Mouse (Mus musculus) forebrain, embryonic 13.5 days (tissue): ENCODE measurements around the gene Chuk. TPM values are rescaled to one million over a fixed set of nuclear protein-coding genes. Genes with fewer than 3 reads are reported as not detected.

ENCODE experiments used
- ATAC-seq: fragments of 200-750 bp; cut with Nextera tagmentation; 2 replicates; pipeline ENCODE4 v1.8.0; 2017
- H3K27ac ChIP-seq: fragments of 300-500 bp; sonication (generic); 2 replicates; pipeline ENCODE4 v1.5.1; 2015; ENCODE audit warnings: inconsistent platforms, mild to moderate bottlenecking, moderate library complexity
- H3K27me3 ChIP-seq: fragments of 300-500 bp; sonication (generic); 2 replicates; pipeline ENCODE4 v1.6.1; 2015; ENCODE audit warnings: mild to moderate bottlenecking, inconsistent platforms
- H3K36me3 ChIP-seq: fragments of 300-500 bp; sonication (generic); 2 replicates; pipeline ENCODE4 v1.6.1; 2015; ENCODE audit warnings: mild to moderate bottlenecking, inconsistent platforms; ENCODE audit not compliant: poor library complexity, severe bottlenecking
- H3K4me1 ChIP-seq: fragments of 300-500 bp; sonication (generic); 2 replicates; pipeline ENCODE4 v1.6.1; 2015; ENCODE audit warnings: inconsistent platforms
- H3K4me2 ChIP-seq: fragments of 300-500 bp; sonication (generic); 2 replicates; pipeline ENCODE4 v1.6.1; 2015; ENCODE audit warnings: inconsistent platforms, mild to moderate bottlenecking, moderate library complexity
- H3K4me3 ChIP-seq: fragments of 300-500 bp; sonication (generic); 2 replicates; pipeline ENCODE4 v1.5.1; 2015; ENCODE audit warnings: mild to moderate bottlenecking, inconsistent platforms
- H3K9ac ChIP-seq: fragments of 300-500 bp; sonication (generic); 2 replicates; pipeline ENCODE4 v1.6.1; 2015; ENCODE audit warnings: mild to moderate bottlenecking, inconsistent platforms
- H3K9me3 ChIP-seq: fragments of 300-500 bp; sonication (generic); replicated peaks from 2 replicates; pipeline ENCODE4 v1.6.1; 2016; ENCODE audit warnings: inconsistent platforms
- WGBS: fragments of 180-500 bp; shearing (Covaris S2); methylation state at CpG from one replicate; pipeline ENCODE4 v1.1.7; 2015; 5-methylcytosine and 5-hydroxymethylcytosine counted together
- polyA plus RNA-seq: library from polyadenylated mRNA; unstranded; fragments of >200 nt; fragmentation: Nextera tagmentation; extraction: Ambion mirVana; gene quantifications from 2 replicates; pipeline ENCODE4 v1.2.1, GENCODE M21; 2015

Chuk gene
- polyA plus RNA-seq, 1 experiment from 2014 or later = 61.7 TPM

DNA sequence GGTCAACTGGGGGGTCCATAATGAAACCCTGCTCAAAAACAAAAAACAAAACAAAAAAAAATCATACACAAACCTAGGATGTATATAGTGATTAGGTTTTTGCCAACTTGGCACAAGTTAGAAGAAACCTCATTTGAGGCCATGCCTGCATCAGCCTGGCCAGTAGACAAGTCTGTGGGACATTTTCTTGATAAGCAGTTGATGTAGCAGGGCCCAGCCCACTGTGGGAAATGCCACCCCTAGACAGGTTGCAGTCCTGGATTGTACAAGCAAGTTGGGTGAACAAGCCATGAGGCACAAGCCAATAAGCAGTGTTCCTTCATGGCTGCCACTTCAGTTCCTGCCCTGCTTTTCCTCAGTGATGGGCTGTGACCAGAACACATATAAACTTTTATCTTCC, 6.4 kb downstream of the Chuk start:
- Histone ChIP-seq H3K4me1 (peaks cover 4% of the 10 kb centered on the region), H3K9ac (no peak overlapping the region), H3K27ac (no peak overlapping the region), H3K4me3 (no peak overlapping the region), H3K4me2 (no peak overlapping the region), H3K9me3 (no peaks in the 10 kb centered on the region), H3K27me3 (no peaks in the 10 kb centered on the region), H3K36me3 (peaks cover 45% of the 10 kb centered on the region)
- ATAC-seq = no peak

DNA sequence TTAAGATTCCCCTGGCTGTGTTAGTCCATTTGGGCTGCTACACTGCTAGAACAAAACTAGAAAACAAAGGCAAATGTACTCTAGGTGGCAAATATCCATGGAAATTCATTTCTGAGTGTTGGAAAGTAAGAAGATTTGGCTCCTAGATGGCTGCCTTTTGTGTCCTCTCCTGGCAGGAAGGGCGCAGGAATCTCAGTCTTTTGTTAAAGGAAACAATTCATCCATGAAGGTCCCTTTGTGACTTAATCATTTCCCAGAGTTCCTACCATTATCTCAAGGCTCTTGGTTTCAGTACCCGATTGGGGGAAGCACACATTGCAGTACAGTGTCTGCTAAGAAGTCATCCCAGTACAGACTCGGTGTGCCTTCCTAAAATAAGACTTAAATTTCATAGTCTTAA, 21.0 kb downstream of the Chuk start:
- H3K27me3 ChIP-seq = no peaks in the 10 kb centered on the region
- H3K27ac ChIP-seq = no peak overlapping the region
- WGBS = 6% methylated on average over 3 of the region's 3 CpGs
- no peak overlapping the region for H3K4me3 ChIP-seq
- ATAC-seq = no peak
- no peaks in the 10 kb centered on the region for H3K9me3 ChIP-seq
- H3K36me3 ChIP-seq = peaks cover 66% of the 10 kb centered on the region
- H3K4me2 ChIP-seq = no peak overlapping the region
- no peaks in the 10 kb centered on the region for H3K4me1 ChIP-seq
- H3K9ac ChIP-seq = no peak overlapping the region

DNA sequence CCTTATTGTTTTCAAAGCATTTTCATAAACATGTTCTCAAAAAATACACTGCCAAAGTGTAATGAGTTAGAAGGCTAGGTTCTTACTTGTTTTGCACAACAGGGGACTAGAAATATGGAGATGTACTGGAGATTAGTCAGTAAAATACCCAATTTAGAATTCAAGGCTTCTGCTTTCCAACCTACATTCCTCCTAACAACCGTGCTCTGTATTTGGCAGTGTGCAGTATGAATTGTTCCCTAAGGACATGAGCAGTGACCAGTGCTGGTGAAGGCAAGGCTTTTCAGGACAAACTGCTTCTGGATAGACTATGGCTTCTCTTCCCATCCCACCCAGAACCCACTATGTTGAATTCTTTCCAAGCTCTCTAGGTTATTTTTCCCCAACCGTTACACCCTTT, 26.4 kb downstream of the Chuk start:
- ATAC-seq = no peak
- WGBS = 100% methylated on average over 2 of the region's 2 CpGs
- H3K36me3 ChIP-seq = peaks cover 79% of the 10 kb centered on the region
- H3K9me3 ChIP-seq = no peaks in the 10 kb centered on the region
- no peaks in the 10 kb centered on the region for H3K4me1 ChIP-seq
- no peak overlapping the region for H3K4me3 ChIP-seq
- H3K27me3 ChIP-seq = no peaks in the 10 kb centered on the region
- no peak overlapping the region for H3K4me2 ChIP-seq
- H3K9ac ChIP-seq = no peak overlapping the region
- H3K27ac ChIP-seq = no peak overlapping the region

DNA sequence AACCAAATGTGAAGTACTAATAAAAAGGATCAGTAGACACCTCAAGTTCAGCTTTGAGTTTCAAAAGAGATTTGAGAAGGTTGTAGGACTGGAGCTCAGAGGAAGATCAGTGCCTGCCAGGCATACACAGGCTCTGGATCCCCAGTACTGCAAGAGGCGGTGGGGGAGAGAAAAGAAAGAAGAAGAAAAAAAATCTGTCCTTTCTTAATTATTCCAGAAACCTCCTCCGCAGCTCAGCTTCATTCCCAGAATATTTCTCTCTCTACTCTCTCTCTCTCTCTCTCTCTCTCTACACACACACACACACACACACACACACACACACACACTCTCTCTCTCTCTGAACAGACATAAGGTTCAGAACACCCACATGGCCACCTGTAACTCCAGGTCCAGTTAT, 27.3 kb downstream of the Chuk start:
- ATAC-seq = no peak
- Histone ChIP-seq H3K4me2 (no peak overlapping the region), H3K36me3 (peaks cover 82% of the 10 kb centered on the region), H3K27ac (no peak overlapping the region), H3K9me3 (no peaks in the 10 kb centered on the region), H3K4me1 (no peaks in the 10 kb centered on the region), H3K9ac (no peak overlapping the region), H3K27me3 (no peaks in the 10 kb centered on the region), H3K4me3 (no peak overlapping the region)
- WGBS = 91% methylated on average over 2 of the region's 2 CpGs

DNA sequence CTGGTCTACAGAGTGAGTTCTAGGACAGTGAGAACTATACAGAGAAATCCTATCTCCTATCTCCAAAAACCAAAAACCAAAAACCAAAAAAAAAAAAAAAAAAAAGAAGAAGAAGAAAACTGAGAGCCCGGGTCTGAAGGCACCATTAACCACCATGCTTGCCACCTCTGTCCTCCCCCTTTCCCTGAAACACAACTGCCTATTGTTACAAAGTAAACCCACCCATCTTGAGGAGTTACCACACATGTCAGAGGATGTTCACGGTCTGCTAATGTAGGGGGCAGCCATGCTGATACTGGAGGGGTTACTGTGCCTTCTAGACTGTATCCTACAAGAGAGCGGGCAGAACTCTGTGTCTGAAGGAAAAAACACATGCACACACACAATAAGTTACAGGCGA, 30.3 kb downstream of the Chuk start:
- Histone ChIP-seq H3K36me3 (peaks cover 67% of the 10 kb centered on the region), H3K9ac (no peak overlapping the region), H3K27me3 (no peaks in the 10 kb centered on the region), H3K4me3 (no peak overlapping the region), H3K9me3 (no peaks in the 10 kb centered on the region), H3K27ac (no peak overlapping the region), H3K4me2 (no peak overlapping the region), H3K4me1 (no peaks in the 10 kb centered on the region)
- ATAC-seq = no peak
- WGBS = 86% methylated on average over 4 of the region's 4 CpGs

DNA sequence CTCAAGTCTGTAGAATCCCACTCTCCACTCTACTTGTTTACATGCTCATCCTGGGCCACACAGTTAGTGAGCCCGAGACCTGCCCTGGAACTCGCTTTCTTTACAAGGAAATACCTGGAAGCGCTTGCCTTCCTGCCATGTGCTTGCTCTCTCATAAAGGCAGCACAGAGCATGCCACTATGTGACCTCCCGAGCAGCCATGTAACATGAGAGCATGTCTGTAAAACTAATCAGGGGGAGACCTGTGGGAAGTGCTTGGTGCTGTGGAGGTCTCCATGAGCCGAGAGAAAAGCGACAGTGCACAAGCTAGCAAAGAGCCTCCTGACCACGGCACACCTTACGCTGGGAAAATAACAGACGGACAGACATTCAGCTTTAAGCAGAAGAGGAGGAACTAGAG, 30.8 kb downstream of the Chuk start:
- peaks cover 69% of the 10 kb centered on the region for H3K36me3 ChIP-seq

DNA sequence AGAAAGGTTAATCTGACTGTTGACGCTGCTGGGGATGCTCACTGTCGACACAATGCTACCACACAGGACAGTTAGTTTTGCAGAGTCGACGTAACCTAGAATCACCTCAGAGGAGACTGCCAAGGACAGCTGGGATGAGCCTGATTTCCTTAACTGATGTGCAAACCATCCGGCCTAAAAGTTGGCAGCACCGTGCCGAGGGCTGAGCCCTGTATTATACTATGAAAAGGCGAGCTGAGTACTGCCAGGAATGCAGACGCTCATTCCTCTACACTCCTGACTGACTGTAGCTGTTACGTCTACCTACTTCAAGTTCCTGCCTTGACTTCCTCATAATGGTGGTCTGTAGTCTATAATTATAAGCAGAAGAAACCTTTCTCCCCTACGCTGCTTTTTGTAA, 32.3 kb downstream of the Chuk start:
- Histone ChIP-seq H3K4me2 (no peak overlapping the region), H3K27ac (no peak overlapping the region), H3K9me3 (no peaks in the 10 kb centered on the region), H3K27me3 (no peaks in the 10 kb centered on the region), H3K36me3 (peaks cover 60% of the 10 kb centered on the region), H3K9ac (no peak overlapping the region), H3K4me1 (peaks cover 7% of the 10 kb centered on the region; the same call in 1 of the 2 replicates), H3K4me3 (no peak overlapping the region)
- ATAC-seq = no peak
- WGBS = 87% methylated on average over 11 of the region's 11 CpGs

More for the DNA sequence above, 30.8 kb downstream of the Chuk start:
- Histone ChIP-seq H3K27ac (no peak overlapping the region), H3K4me3 (no peak overlapping the region), H3K27me3 (no peaks in the 10 kb centered on the region), H3K9ac (no peak overlapping the region), H3K4me1 (peaks cover under 1% of the 10 kb centered on the region; the same call in 1 of the 2 replicates), H3K4me2 (no peak overlapping the region), H3K9me3 (no peaks in the 10 kb centered on the region)
- ATAC-seq = no peak
- WGBS = 94% methylated on average over 9 of the region's 9 CpGs

DNA sequence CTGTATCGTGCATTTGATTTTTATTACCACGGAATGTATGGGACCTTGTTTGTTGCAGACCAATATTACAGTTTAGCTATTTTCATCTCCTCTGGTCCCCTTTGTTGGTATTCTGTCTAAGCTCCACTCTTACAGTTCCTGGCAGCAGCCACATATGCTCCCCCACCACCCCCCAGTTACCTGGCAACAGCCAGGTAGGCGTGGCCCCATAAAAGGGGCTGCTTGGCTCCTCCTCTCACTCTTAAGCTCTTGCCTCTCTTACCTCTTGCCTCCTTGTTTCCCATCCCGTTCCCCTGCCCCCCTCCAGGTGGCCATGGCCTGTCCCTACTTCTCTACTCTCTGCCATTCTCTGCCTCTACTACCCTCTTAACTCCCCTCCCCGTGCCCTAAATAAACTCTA, 36.1 kb downstream of the Chuk start:
- no peak overlapping the region for H3K4me2 ChIP-seq
- H3K36me3 ChIP-seq = peaks cover 23% of the 10 kb centered on the region
- H3K4me3 ChIP-seq = no peak overlapping the region
- ATAC-seq = no peak
- 59% methylated on average over 5 of the region's 5 CpGs for WGBS
- no peak overlapping the region for H3K27ac ChIP-seq
- H3K9me3 ChIP-seq = no peaks in the 10 kb centered on the region
- H3K4me1 ChIP-seq = peaks cover 26% of the 10 kb centered on the region
- no peaks in the 10 kb centered on the region for H3K27me3 ChIP-seq
- H3K9ac ChIP-seq = no peak overlapping the region

DNA sequence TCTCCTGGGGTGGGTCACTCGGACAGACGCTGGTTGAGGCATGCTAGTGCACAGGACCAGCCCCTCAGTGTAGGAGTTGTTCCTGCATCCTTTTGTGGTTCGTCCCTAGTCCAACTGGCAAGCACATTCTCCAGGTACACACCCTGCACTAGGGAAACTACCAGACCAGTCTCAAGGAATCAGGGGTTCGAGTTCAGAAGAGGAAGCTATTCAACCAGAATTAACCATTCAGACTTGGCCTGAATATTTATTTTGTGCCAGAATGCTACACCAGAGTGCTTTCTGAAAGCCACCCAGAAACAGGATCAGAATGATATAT, 37.4 kb downstream of the Chuk start:
- Histone ChIP-seq H3K27ac (peak overlapping the region; percentile 35), H3K4me2 (peak overlapping the region; percentile 95), H3K9ac (peak overlapping the region; percentile 84), H3K4me3 (peak overlapping the region; percentile 76), H3K4me1 (peaks cover 26% of the 10 kb centered on the region), H3K27me3 (no peaks in the 10 kb centered on the region), H3K36me3 (peaks cover 10% of the 10 kb centered on the region; the same call in 1 of the 2 replicates), H3K9me3 (no peaks in the 10 kb centered on the region)
- 4% methylated on average over 4 of the region's 4 CpGs for WGBS
- no peak; the same call in 1 of the 2 replicates for ATAC-seq

DNA sequence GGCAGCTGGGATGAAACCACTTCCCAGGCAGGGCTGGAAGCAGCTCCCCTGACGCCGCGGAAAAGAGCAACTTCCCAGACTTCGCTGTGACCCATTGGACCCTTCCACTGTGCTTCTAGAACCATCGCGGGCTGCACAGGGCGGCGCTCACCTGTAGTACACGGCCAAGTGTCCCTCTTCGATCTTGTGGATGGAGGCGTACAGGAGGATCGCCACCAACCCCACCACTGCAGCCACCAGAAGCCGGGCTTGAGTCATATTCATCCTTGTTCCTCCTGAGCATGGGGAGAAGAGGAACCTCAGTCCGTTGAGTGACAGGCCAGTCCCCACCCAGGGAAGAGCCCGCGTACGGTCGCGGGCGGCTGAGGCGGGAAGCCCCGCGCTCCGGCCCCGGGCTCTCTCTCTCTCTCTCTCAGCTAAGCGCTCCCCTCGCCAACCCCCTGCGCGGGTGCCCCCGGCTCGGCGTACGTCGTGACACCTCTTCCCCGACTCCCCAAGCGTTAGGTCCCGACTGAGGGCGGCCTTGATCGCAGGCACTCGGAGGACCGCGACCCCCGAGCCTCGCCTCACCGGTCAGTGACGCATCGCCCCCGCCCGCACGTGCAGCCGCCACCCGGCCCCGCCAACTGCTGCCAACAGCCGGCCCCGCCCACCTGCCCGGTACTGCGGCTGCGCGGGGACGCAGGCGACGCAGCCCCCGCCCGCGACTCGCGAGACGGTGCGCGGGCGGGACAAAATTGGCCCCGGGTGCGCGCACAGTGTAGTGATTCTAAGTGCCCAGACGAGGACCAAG, 38.0 kb downstream of the Chuk start, which contains the start of gene Erlin1:
Erlin1 (minus strand) TSS at position 665 of the 793 bp plus-strand sequence.
- no peaks in the 10 kb centered on the region for H3K27me3 ChIP-seq
- H3K4me3 ChIP-seq = peak within 1 kb of the TSS; percentile 76
- H3K27ac ChIP-seq = peak within 1 kb of the TSS; percentile 35
- 0 out of 2 replicates have a peak, but pooled peaks cover 9% of the 10 kb centered on the region for H3K36me3 ChIP-seq
- peak; percentile 94 for ATAC-seq
- no peaks in the 10 kb centered on the region for H3K9me3 ChIP-seq
- peaks cover 26% of the 10 kb centered on the region for H3K4me1 ChIP-seq
- H3K9ac ChIP-seq = peak within 1 kb of the TSS; percentile 84
- whole genome bisulfite sequencing = under 1% methylated on average over 60 of the region's 75 CpGs
- peak within 1 kb of the TSS; percentile 95 for H3K4me2 ChIP-seq

DNA sequence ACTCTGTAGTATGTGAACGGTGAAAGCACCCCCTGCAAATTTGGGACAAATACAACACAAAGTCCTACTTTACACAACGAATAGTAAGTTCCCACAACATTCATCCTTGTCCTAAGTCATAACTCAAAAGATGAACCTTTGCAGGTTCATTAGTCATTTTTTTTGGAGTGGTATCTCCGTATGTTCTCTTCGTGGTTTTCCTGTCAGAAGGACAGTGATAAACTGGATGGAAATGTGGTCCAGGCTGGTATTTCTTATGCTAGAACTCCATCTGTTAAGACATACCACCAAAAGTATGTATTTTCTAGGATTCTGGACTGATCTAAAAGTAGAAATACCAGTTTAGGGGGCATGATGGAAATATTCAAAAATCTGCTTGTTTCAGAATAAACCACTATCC, 39.0 kb downstream of the Chuk start:
- peak overlapping the region; percentile 95 for H3K4me2 ChIP-seq
- H3K4me1 ChIP-seq = peaks cover 26% of the 10 kb centered on the region
- H3K9me3 ChIP-seq = no peaks in the 10 kb centered on the region
- no peaks in the 10 kb centered on the region for H3K27me3 ChIP-seq
- no peak overlapping the region for H3K27ac ChIP-seq
- no peak for ATAC-seq
- 87% methylated on average over 4 of the region's 4 CpGs for WGBS
- H3K9ac ChIP-seq = peak overlapping the region; percentile 84
- H3K4me3 ChIP-seq = peak overlapping the region; percentile 76
- 0 out of 2 replicates have a peak, but pooled peaks cover 6% of the 10 kb centered on the region for H3K36me3 ChIP-seq

DNA sequence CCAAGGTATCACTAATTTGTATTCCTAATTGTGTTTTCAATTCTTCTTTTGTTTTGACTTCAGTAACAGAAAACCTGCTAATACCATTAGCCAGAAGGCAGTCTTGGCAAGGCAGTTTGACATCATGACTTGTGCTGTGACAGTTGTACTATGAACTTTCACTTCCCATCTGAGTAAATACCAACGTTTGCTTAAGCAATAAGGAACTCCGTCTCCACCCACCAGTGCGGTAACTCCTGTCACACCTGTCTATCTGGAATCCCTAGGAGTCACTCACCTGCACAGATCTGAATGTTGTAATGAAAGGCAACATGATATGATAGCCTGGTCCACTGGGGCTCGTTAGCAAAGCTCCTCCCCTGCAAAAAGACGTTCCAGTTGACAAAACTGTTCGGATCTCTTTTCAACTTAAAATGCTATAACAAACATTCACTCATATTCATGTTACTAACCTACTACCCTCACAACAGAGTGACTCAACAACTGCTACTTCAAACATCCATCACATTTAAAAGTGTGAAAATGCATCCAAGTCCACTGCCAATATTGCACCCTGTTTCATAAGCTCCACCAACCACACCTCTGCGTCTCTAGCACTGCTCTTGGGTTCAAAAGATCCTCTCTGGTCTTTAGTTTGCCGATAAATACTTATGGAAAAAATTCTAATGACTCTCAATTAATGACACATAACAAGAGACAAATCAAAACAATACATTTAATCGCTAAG, 39.8 kb downstream of the Chuk start:
- Histone ChIP-seq H3K36me3 (peaks cover 6% of the 10 kb centered on the region; the same call in 1 of the 2 replicates), H3K27ac (no peak overlapping the region), H3K4me1 (peaks cover 26% of the 10 kb centered on the region), H3K9ac (no peak overlapping the region), H3K27me3 (no peaks in the 10 kb centered on the region), H3K4me3 (no peak overlapping the region), H3K9me3 (no peaks in the 10 kb centered on the region), H3K4me2 (no peak overlapping the region)
- no peak for ATAC-seq
- 80% methylated on average over 9 of the region's 9 CpGs for WGBS
